Mouse (Mus musculus) hindbrain, embryonic 15.5 days (tissue): ENCODE measurements around the gene Hps4. TPM values are rescaled to one million over a fixed set of nuclear protein-coding genes. Genes with fewer than 3 reads are reported as not detected.

ENCODE experiments used
- ATAC-seq: fragments of 200-750 bp; cut with Nextera tagmentation; 2 replicates; pipeline ENCODE4 v1.8.0; 2017; ENCODE audit warnings: low read depth, moderate number of reproducible peaks, moderate TSS enrichment; ENCODE audit not compliant: low FRiP score
- H3K27ac ChIP-seq: fragments of 300-500 bp; sonication (generic); replicated peaks from 2 replicates; pipeline ENCODE4 v1.5.1; 2015; ENCODE audit warnings: mild to moderate bottlenecking, inconsistent platforms
- H3K27me3 ChIP-seq: fragments of 300-500 bp; sonication (generic); 2 replicates; pipeline ENCODE4 v1.6.1; 2015; ENCODE audit warnings: control low read depth, inconsistent platforms
- H3K36me3 ChIP-seq: fragments of 300-500 bp; sonication (generic); 2 replicates; pipeline ENCODE4 v1.6.1; 2015; ENCODE audit warnings: control low read depth, inconsistent platforms
- H3K4me1 ChIP-seq: fragments of 300-500 bp; sonication (generic); replicated peaks from 2 replicates; pipeline ENCODE4 v1.6.1; 2015; ENCODE audit warnings: control low read depth, inconsistent platforms
- H3K4me2 ChIP-seq: fragments of 300-500 bp; sonication (generic); 2 replicates; pipeline ENCODE4 v1.6.1; 2015; ENCODE audit warnings: moderate library complexity, mild to moderate bottlenecking, inconsistent platforms
- H3K4me3 ChIP-seq: fragments of 300-500 bp; sonication (generic); 2 replicates; pipeline ENCODE4 v1.5.1; 2015; ENCODE audit warnings: mild to moderate bottlenecking, inconsistent platforms
- H3K9ac ChIP-seq: fragments of 300-500 bp; sonication (generic); 2 replicates; pipeline ENCODE4 v1.6.1; 2015; ENCODE audit warnings: inconsistent platforms
- H3K9me3 ChIP-seq: fragments of 300-500 bp; sonication (generic); 2 replicates; pipeline ENCODE4 v1.6.1; 2016; ENCODE audit warnings: control low read depth, inconsistent platforms
- WGBS: fragments of 180-500 bp; shearing (Covaris S2); methylation state at CpG from one replicate; pipeline ENCODE4 v1.1.7; 2015; 5-methylcytosine and 5-hydroxymethylcytosine counted together
- polyA plus RNA-seq: library from polyadenylated mRNA; unstranded; fragments of >200 nt; fragmentation: Nextera tagmentation; extraction: Ambion mirVana; gene quantifications from 2 replicates; pipeline ENCODE4 v1.2.1, GENCODE M21; 2015

Gene Hps4
- polyA plus RNA-seq, 1 experiment from 2014 or later = 42.0 TPM

DNA sequence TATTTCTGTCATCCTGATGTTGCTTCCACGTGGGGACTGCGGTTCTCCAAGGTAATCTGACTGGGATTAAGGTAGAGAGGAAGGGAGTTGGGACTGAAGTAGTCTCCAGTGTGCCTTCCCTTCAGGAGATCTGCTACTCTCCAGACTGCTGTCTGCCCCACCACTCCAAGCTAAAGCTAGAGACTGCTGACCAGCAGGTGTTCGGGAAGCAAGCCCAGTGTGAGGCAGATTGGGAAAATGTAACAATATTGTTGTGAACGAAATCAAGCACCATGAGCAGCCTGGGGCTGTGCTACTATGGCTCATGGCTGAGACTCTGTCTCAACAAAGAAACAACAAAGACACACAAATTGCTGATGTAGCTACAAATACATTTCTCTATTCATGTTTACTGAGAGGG, 75.1 kb downstream of the Hps4 start:
- Histone ChIP-seq H3K4me3 (no peak overlapping the region), H3K4me1 (peaks cover 20% of the 10 kb centered on the region), H3K27me3 (no peaks in the 10 kb centered on the region), H3K9ac (no peak overlapping the region), H3K4me2 (no peak overlapping the region), H3K27ac (peak overlapping the region; percentile 38; the same call in 1 of the 2 replicates), H3K36me3 (peaks cover 18% of the 10 kb centered on the region), H3K9me3 (no peaks in the 10 kb centered on the region)
- no peak for ATAC-seq
- 49% methylated on average over 4 of the region's 4 CpGs for WGBS

DNA sequence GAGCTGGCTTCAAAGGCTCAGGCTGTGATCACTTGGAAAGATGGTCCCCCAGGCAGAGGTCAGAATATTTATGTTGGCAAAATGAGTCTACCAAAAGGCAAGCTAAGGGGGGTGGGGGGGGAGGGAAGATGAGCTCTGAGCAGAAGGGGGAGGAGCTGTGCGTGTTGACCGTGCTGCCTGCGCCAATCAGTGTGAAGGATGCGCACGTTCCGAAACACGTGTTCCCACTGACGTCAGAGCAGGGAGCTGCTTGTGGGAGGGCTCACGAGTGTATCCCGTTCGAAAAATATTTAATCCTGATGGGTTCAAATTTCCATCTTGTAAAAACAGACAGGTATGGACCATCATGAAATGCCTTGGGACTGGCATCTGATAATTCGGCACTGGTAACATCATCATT, 76.7 kb downstream of the Hps4 start:
- Histone ChIP-seq H3K27ac (no peak overlapping the region), H3K4me1 (peaks cover 20% of the 10 kb centered on the region), H3K36me3 (peaks cover 21% of the 10 kb centered on the region), H3K9me3 (no peaks in the 10 kb centered on the region), H3K9ac (no peak overlapping the region), H3K4me2 (peak overlapping the region; percentile 11; the same call in 1 of the 2 replicates), H3K4me3 (no peak overlapping the region), H3K27me3 (no peaks in the 10 kb centered on the region)
- no peak for ATAC-seq
- WGBS = 26% methylated on average over 12 of the region's 12 CpGs

DNA sequence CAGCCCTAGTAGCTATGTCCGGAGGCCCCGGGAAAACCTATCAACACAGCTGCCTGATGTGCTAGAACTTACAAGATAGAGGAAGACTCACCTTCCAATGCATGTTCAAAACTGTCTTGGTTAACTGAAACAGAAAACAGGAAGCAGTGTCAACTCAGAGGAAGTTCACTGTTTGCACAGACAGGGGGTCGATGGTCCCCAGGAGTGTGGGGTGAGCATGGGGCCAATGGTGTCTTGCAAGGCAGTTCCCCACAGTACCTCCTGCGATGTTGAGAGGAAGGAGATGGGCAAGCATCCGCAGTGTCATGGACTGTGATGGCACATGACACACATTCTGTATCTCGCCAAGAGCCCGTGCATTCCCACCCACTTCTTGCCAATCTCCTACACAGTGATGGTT, 83.8 kb downstream of the Hps4 start:
- no peak overlapping the region for H3K27ac ChIP-seq
- WGBS = 89% methylated on average over 7 of the region's 7 CpGs
- ATAC-seq = no peak

DNA sequence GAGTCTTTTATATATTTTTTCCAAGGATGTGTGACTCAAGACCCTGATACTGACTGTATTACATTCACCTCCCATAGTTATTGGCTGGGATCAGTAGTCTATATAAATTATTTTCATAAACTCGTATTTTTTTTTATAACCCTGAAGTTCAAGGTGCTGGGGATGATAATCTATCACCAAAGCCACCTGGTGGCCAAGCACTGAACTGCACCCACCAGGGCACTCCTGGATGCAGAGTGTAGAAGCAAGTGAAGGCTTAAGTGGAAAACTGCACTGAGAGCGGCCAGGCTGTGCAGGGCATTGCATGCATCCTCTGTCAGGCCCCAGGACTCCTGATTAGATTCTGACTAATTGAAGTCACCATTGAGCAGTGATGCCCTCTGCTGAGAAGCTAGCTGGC, 84.4 kb downstream of the Hps4 start:
- ATAC-seq = no peak

More for the DNA sequence above, 83.8 kb downstream of the Hps4 start:
- H3K27me3 ChIP-seq = no peaks in the 10 kb centered on the region
- H3K4me2 ChIP-seq = no peak overlapping the region
- H3K4me1 ChIP-seq = no peaks in the 10 kb centered on the region
- no peaks in the 10 kb centered on the region for H3K9me3 ChIP-seq
- H3K9ac ChIP-seq = no peak overlapping the region
- H3K36me3 ChIP-seq = peaks cover 8% of the 10 kb centered on the region; the same call in 1 of the 2 replicates
- H3K4me3 ChIP-seq = no peak overlapping the region

More for the DNA sequence above, 84.4 kb downstream of the Hps4 start:
- 38% methylated on average over 2 of the region's 2 CpGs for WGBS
- no peak overlapping the region for H3K4me3 ChIP-seq
- no peaks in the 10 kb centered on the region for H3K27me3 ChIP-seq
- no peaks in the 10 kb centered on the region for H3K9me3 ChIP-seq
- no peak overlapping the region for H3K27ac ChIP-seq
- H3K36me3 ChIP-seq = 0 out of 2 replicates have a peak, but pooled peaks cover 3% of the 10 kb centered on the region
- no peaks in the 10 kb centered on the region for H3K4me1 ChIP-seq
- no peak overlapping the region for H3K4me2 ChIP-seq
- H3K9ac ChIP-seq = no peak overlapping the region

Other genes with a start within 250 kb of the Hps4 start
- 1.4 and 1.5 TPM in 2 replicates for gene Cryba4, start 90.6 kb upstream of the Hps4 start, polyA plus RNA-seq
- gene Crybb1, start 87.3 kb upstream of the Hps4 start, polyA plus RNA-seq = 3.9 and 5.3 TPM in 2 replicates
- 28.5 and 31.8 TPM in 2 replicates for gene Tpst2, start 66.4 kb upstream of the Hps4 start, polyA plus RNA-seq
- gene Tfip11, start 16.7 kb upstream of the Hps4 start, polyA plus RNA-seq = 30.9 and 31.0 TPM in 2 replicates
- 57.6 and 58.9 TPM in 2 replicates for gene Srrd, start within 50 bp of the Hps4 start, polyA plus RNA-seq
- gene Gm6583, start 12.9 kb downstream of the Hps4 start, polyA plus RNA-seq = 0.10 and 0.25 TPM in 2 replicates
- gene Asphd2, start 51.8 kb downstream of the Hps4 start, polyA plus RNA-seq = 104 and 106 TPM in 2 replicates
- gene Gm6588, start 106.3 kb downstream of the Hps4 start, polyA plus RNA-seq = 0.63 and 1.0 TPM in 2 replicates
- 41.3 and 46.3 TPM in 2 replicates for gene Sez6l, start 234.1 kb downstream of the Hps4 start, polyA plus RNA-seq